Mouse (Mus musculus): ENCODE data around the gene Ehmt2. TPM values are rescaled to one million over a fixed set of nuclear protein-coding genes. Genes with fewer than 3 reads are reported as not detected.

The Ehmt2 gene
- polyA plus RNA-seq, 1 experiment, result 356 TPM

DNA sequence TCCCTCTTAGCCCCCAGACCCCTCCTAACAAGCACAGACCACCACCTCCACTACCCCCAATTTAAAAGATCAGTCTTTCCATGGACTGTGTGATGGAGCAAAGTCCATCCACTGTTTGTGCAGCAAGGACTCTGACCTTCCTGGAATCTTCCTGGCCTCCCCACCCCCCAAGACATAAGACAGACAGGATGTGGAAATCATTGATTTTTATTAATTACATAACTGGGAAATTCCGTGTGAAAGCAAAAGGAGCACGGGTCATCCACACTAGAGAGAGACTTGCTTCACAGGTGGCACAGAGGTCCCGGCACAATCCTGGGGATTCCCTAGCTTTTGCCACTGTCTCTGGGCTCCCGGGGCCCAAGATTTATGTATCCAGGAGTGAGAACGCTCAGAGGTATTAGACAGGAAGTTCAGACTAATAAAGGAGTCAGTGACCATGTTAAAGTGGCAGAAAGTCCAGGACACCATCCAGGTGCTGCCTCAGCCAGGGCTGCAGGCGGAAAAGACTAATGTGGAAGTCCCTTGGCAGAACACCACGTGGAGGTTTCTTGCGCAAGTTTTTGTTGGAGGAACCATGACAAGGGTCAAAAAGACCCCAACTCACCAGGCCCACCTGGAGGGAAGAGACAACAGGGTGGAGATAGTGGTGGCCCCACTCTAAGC, 35.7 kb upstream of the Ehmt2 start, which contains the start of gene Cfb:
Gene Cfb, minus strand, starts transcription at position 103 of the 666 bp plus-strand sequence.
- H3K27me3 ChIP-seq (replicated peaks), result peaks cover 51% of the 10 kb centered on the region
- H3K4me1 ChIP-seq, result peaks cover 39% of the 10 kb centered on the region
- no peaks in the 10 kb centered on the region for H3K9me3 ChIP-seq
- TF ChIP-seq FLI1 (IDR thresholded peaks at IDR 0.05; ENCODE audit: low read length), result no peak
- TF ChIP-seq GATA1 (IDR thresholded peaks at IDR 0.05; ENCODE audit: borderline replicate concordance, low read length), result no peak
- peaks cover 9% of the 10 kb centered on the region for H3K36me3 ChIP-seq (replicated peaks; ENCODE audit: low read length)
- H3K4me3 ChIP-seq (replicated peaks), result no peak within 1 kb of the TSS

DNA sequence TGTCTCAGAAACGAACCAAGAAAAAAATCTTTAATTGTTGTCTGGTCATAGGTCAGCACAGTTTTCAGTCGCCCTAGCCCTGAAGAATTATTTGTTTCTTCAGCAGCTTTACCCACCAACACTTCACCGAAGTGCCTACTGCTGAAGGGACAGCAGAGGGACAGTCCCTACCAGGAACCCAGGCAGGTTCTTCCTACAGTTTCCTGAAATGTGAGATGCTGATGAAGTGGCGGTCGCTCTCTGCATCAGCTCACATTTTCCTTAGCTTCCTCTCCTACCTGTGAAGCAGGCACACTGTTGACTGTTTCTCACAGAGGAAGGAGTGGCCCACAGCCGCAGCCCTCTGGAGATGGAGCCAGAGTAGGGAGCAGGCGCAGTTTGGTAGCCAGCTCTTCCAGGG, 32.3 kb upstream of the Ehmt2 start:
- TF ChIP-seq GATA1 (IDR thresholded peaks at IDR 0.05; ENCODE audit: borderline replicate concordance, low read length) (no peak), FLI1 (IDR thresholded peaks at IDR 0.05; ENCODE audit: low read length) (no peak)
- H3K4me3 ChIP-seq (replicated peaks), result no peak overlapping the region
- no peaks in the 10 kb centered on the region for H3K9me3 ChIP-seq
- H3K36me3 ChIP-seq (replicated peaks; ENCODE audit: low read length), result no peaks in the 10 kb centered on the region
- H3K27me3 ChIP-seq (replicated peaks), result peaks cover 43% of the 10 kb centered on the region
- peaks cover 9% of the 10 kb centered on the region; the same call in 1 of the 2 replicates for H3K4me1 ChIP-seq

DNA sequence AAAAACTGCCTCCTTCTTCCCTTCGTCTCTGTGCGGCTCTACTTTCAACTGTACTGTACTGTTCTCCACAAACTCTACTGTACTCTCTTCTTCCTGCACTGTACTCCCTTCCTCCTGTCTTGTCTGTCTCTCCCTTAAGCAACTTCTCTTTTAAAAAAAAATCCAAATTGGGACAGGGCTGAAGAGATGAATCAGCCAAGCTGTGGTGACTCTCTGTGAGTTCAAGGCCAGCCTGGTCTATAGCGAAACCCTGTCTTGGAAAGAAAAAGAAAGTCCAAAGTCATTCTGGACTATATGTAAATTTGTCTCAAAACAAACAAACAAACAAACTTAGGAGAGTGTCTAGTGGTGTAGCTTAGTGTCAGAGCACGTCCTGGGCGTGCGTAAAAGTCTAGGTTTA, 23.9 kb upstream of the Ehmt2 start:
- Histone ChIP-seq H3K4me1 (peaks cover 4% of the 10 kb centered on the region), H3K27me3 (replicated peaks) (peaks cover 21% of the 10 kb centered on the region), H3K4me3 (replicated peaks) (no peak overlapping the region), H3K9me3 (no peaks in the 10 kb centered on the region), H3K36me3 (replicated peaks; ENCODE audit: low read length) (no peaks in the 10 kb centered on the region)
- TF ChIP-seq FLI1 (IDR thresholded peaks at IDR 0.05; ENCODE audit: low read length), result no peak
- TF ChIP-seq GATA1 (IDR thresholded peaks at IDR 0.05; ENCODE audit: borderline replicate concordance, low read length), result no peak

DNA sequence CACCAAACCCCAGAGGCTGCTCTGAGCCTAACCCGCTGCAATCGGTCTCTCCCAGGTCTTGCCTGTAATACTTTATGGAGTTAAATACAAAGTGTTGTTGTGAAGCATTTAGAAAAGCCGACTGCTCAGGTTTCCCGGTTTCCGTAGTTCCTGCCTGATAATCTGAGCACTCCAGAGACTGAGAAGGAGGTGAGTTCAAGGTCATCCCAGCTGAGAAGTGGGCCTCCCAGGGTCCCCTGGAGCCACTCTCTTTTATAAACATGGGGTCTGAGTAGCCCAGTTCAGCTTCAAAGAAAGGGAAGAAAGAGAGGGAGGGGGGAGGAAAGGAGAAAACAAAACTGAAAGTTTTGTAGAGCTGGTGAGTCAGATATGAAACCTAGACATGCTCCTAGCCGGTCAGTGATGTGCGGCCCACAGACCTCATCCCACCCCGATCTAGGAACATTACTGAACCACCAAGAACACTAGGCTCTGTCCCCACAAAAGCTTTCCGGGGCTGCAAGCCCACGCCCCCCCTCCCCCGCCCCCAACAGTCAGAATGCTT, 18.9 kb upstream of the Ehmt2 start, which contains the start of gene Zbtb12:
Gene Zbtb12, plus strand, starts transcription at position 148 of the 544 bp plus-strand sequence.
- TF ChIP-seq FLI1 (IDR thresholded peaks at IDR 0.05; ENCODE audit: low read length) (no peak), GATA1 (IDR thresholded peaks at IDR 0.05; ENCODE audit: borderline replicate concordance, low read length) (no peak)

DNA sequence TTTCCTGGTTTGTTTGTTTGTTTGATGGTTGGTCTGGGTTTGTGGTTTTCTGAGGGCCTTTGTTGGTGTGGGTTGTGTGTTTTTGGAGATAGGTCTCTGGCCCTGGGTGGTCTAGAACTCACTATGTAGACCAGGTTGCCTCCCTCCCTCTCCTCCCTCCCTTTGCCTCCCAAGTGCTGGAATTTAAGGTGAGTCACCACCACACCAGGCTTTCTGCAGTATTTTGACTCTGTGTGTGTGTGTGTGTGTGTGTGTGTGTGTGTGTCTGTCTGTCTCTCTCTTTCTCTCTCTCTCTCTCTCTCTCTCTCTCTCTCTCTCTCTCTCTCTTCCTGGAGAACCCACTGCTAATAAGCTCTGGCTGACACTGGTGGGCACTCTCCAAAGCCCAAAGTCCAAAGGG, 17.1 kb upstream of the Ehmt2 start:
- Histone ChIP-seq H3K9me3 (no peaks in the 10 kb centered on the region), H3K4me3 (replicated peaks) (no peak overlapping the region), H3K4me1 (peaks cover 63% of the 10 kb centered on the region), H3K27me3 (replicated peaks) (peaks cover 3% of the 10 kb centered on the region), H3K36me3 (replicated peaks; ENCODE audit: low read length) (no peaks in the 10 kb centered on the region)
- TF ChIP-seq GATA1 (IDR thresholded peaks at IDR 0.05; ENCODE audit: borderline replicate concordance, low read length) (no peak), FLI1 (IDR thresholded peaks at IDR 0.05; ENCODE audit: low read length) (no peak)

More for the DNA sequence above, 18.9 kb upstream of the Ehmt2 start, which contains the start of gene Zbtb12:
- H3K36me3 ChIP-seq (replicated peaks; ENCODE audit: low read length), result no peaks in the 10 kb centered on the region
- no peaks in the 10 kb centered on the region for H3K9me3 ChIP-seq
- peaks cover 45% of the 10 kb centered on the region for H3K4me1 ChIP-seq
- peak within 1 kb of the TSS; percentile 79 for H3K4me3 ChIP-seq (replicated peaks)
- peaks cover 9% of the 10 kb centered on the region for H3K27me3 ChIP-seq (replicated peaks)

DNA sequence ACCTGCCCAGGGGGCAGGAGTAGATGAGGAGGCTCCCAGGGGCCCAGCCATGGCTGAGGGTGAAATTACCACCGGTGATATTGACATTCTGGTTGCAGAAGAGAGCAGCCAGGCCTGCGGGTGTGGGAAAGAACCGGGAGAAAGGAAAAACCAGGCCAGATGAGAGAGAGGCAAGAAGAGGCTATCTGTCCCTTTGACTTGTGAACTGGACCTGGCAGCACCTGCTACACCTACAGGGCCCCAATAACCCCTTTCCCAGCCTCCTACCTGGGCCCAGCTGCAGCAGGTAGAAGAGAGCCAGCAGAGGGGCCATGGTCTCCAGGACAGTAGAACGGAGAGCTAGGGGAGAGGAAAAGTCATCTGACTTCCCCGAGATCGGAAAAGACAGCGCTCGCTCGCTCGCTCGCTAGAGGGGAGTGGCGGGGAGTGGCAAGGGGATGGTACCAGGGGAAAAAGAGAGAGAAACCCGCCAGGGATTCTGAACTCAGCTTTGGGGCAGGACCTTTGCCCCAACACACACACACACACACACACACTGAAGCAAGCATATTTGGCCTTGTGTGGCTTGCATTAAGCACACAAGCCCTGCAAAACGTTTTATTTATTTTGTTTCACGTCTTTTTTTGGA, 16.5 kb upstream of the Ehmt2 start, which contains the start of gene Gm20547:
Gene Gm20547, minus strand, starts transcription at position 360 of the 628 bp plus-strand sequence.
- peaks cover 69% of the 10 kb centered on the region for H3K4me1 ChIP-seq
- no peaks in the 10 kb centered on the region for H3K27me3 ChIP-seq (replicated peaks)
- H3K9me3 ChIP-seq, result no peaks in the 10 kb centered on the region
- no peak for TF ChIP-seq GATA1 (IDR thresholded peaks at IDR 0.05; ENCODE audit: borderline replicate concordance, low read length)
- no peak for TF ChIP-seq FLI1 (IDR thresholded peaks at IDR 0.05; ENCODE audit: low read length)
- no peak within 1 kb of the TSS for H3K4me3 ChIP-seq (replicated peaks)
- no peaks in the 10 kb centered on the region for H3K36me3 ChIP-seq (replicated peaks; ENCODE audit: low read length)

DNA sequence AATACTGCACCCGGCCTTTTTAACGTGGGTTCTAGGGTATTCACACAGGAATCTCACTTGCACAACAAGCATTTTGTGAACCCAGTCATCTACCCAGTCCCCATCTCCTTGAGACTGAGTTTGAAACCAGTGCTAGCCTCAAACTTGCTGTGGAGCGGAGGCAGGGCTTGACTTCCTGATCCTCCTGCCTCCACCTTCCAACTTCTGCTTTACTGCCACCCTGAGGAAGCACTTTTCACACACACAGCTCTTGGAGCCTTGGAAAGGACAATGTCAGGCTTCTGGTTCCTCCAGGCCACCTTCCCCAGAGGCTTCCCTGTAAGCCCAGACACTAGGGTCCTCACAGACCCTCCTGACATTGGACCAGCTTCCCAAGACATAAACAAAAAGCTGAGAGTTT, 14.9 kb upstream of the Ehmt2 start:
- H3K4me1 ChIP-seq, result peaks cover 83% of the 10 kb centered on the region
- no peaks in the 10 kb centered on the region for H3K36me3 ChIP-seq (replicated peaks; ENCODE audit: low read length)
- TF ChIP-seq GATA1 (IDR thresholded peaks at IDR 0.05; ENCODE audit: borderline replicate concordance, low read length) (no peak), FLI1 (IDR thresholded peaks at IDR 0.05; ENCODE audit: low read length) (no peak)
- H3K9me3 ChIP-seq, result no peaks in the 10 kb centered on the region
- peak overlapping the region; percentile 50 for H3K4me3 ChIP-seq (replicated peaks)
- H3K27me3 ChIP-seq (replicated peaks), result no peaks in the 10 kb centered on the region

DNA sequence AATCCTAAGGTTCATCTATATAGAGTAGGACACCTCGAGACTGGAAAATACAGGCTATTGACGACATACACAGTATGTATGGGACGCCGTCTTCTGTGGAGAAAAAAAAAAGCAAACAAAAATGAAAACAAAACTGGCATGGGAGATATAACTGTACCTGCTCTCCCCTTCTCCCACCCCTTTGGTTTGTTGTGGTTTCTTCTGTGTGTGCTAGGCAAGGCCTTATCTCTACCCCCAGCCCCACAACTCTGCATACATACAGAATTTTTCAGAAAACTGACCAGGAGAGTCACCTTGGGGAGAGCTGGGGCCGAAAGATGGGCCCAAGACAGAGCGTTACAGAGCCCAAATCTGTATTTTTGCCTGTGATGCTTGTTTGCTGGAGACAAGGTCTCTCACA, 13.6 kb upstream of the Ehmt2 start:
- H3K4me1 ChIP-seq, result peaks cover 83% of the 10 kb centered on the region
- no peak overlapping the region for H3K4me3 ChIP-seq (replicated peaks)
- no peaks in the 10 kb centered on the region for H3K36me3 ChIP-seq (replicated peaks; ENCODE audit: low read length)
- no peaks in the 10 kb centered on the region for H3K27me3 ChIP-seq (replicated peaks)
- no peaks in the 10 kb centered on the region for H3K9me3 ChIP-seq
- TF ChIP-seq GATA1 (IDR thresholded peaks at IDR 0.05; ENCODE audit: borderline replicate concordance, low read length), result no peak
- TF ChIP-seq FLI1 (IDR thresholded peaks at IDR 0.05; ENCODE audit: low read length), result no peak

DNA sequence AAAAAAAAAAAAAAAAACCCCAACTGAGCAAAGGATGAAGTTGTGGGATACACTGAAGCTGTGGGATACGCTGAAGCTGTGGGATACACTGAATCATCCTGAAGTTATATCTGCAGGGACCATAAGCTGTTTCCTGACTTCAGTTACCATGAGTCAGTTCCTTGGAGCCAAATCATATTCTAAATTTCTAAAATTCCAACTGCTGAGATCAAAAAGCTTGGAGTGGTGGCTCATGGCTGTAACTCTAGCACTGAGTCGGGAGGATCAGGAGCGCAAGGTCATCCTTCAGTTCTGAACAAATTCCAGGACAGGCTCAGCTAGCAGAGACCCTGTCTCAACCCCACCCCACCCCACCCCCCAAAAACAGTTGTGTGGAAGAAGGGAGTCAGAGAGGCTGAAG, 12.7 kb upstream of the Ehmt2 start:
- no peaks in the 10 kb centered on the region for H3K9me3 ChIP-seq
- no peaks in the 10 kb centered on the region for H3K27me3 ChIP-seq (replicated peaks)
- no peaks in the 10 kb centered on the region for H3K36me3 ChIP-seq (replicated peaks; ENCODE audit: low read length)
- H3K4me3 ChIP-seq (replicated peaks), result no peak overlapping the region
- no peak for TF ChIP-seq GATA1 (IDR thresholded peaks at IDR 0.05; ENCODE audit: borderline replicate concordance, low read length)
- TF ChIP-seq FLI1 (IDR thresholded peaks at IDR 0.05; ENCODE audit: low read length), result no peak
- peaks cover 81% of the 10 kb centered on the region for H3K4me1 ChIP-seq

DNA sequence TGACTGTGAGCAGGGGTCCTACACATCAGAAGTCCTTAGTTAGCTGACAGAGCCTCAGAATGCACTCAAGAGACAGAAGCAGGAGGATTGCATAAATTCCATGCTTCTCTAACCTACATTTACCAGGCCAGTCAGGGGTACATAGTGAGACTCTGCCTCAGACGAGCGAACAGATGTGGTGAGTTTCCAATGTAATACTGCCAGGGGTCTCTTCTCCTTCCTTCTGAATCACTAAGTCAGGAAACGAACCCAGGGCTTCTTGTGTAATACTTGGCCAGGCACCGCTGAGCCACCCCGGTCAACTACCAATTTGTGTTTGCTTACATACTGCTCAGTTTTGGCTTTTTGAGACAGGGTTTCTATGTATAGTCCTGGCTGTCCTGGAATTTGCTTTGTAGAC, 10.3 kb upstream of the Ehmt2 start:
- TF ChIP-seq GATA1 (IDR thresholded peaks at IDR 0.05; ENCODE audit: borderline replicate concordance, low read length), result no peak
- no peak for TF ChIP-seq FLI1 (IDR thresholded peaks at IDR 0.05; ENCODE audit: low read length)
- Histone ChIP-seq H3K4me3 (replicated peaks) (no peak overlapping the region), H3K27me3 (replicated peaks) (no peaks in the 10 kb centered on the region), H3K9me3 (no peaks in the 10 kb centered on the region), H3K36me3 (replicated peaks; ENCODE audit: low read length) (no peaks in the 10 kb centered on the region), H3K4me1 (peaks cover 79% of the 10 kb centered on the region)

Data from megakaryocyte, embryonic 14.5 days (primary cell).